Mouse (Mus musculus) intestine, postnatal 0 days (tissue): ENCODE results near the gene Hamp2. TPM values are rescaled to one million over a fixed set of nuclear protein-coding genes. Genes with fewer than 3 reads are reported as not detected.

ENCODE experiments used
- ATAC-seq: fragments of 200-750 bp; cut with Nextera tagmentation; 2 replicates; pipeline ENCODE4 v1.8.0; 2017; ENCODE audit warnings: mild to moderate bottlenecking, moderate TSS enrichment, moderate library complexity
- H3K27ac ChIP-seq: fragments of 300-500 bp; sonication (generic); 2 replicates; pipeline ENCODE4 v1.5.1; 2014; ENCODE audit warnings: mild to moderate bottlenecking, low read depth, low read length, moderate library complexity
- H3K27me3 ChIP-seq: fragments of 300-500 bp; sonication (generic); replicated peaks from 2 replicates; pipeline ENCODE4 v1.6.1; 2014; ENCODE audit warnings: low read length, mixed read lengths; ENCODE audit not compliant: control insufficient read depth, insufficient read depth
- H3K36me3 ChIP-seq: fragments of 300-500 bp; sonication (generic); 2 replicates; pipeline ENCODE4 v1.6.1; 2014; ENCODE audit warnings: mild to moderate bottlenecking, moderate library complexity; ENCODE audit not compliant: control insufficient read depth, insufficient read depth
- H3K4me1 ChIP-seq: fragments of 300-500 bp; sonication (generic); replicated peaks from 2 replicates; pipeline ENCODE4 v1.6.1; 2014; ENCODE audit warnings: antibody characterized with exemption, low read length, mixed read lengths; ENCODE audit not compliant: control insufficient read depth, insufficient read depth
- H3K4me2 ChIP-seq: fragments of 300-500 bp; sonication (generic); replicated peaks from 2 replicates; pipeline ENCODE4 v1.6.1; 2014; ENCODE audit warnings: low read depth, mild to moderate bottlenecking, moderate library complexity
- H3K4me3 ChIP-seq: fragments of 300-500 bp; sonication (generic); 2 replicates; pipeline ENCODE4 v1.5.1; 2014; ENCODE audit warnings: low read depth, low read length
- H3K9ac ChIP-seq: fragments of 300-500 bp; sonication (generic); 2 replicates; pipeline ENCODE4 v1.6.1; 2014; ENCODE audit warnings: mild to moderate bottlenecking, low read depth, low read length
- H3K9me3 ChIP-seq: fragments of 300-500 bp; sonication (generic); 2 replicates; pipeline ENCODE4 v1.6.1; 2016; ENCODE audit warnings: mixed run types; ENCODE audit not compliant: control insufficient read depth
- CTCF ChIP-seq: sonication (generic); IDR thresholded peaks from 2 replicates; pipeline ENCODE4 v1.5.1; 2016; ENCODE audit warnings: low read depth, mild to moderate bottlenecking, control low read depth, antibody characterized with exemption, moderate library complexity
- WGBS: fragments of 180-500 bp; shearing (Covaris S2); extraction: QIAGEN DNeasy Blood & Tissue Kit; methylation state at CpG from one replicate; pipeline ENCODE4 v1.1.7; 2014; 5-methylcytosine and 5-hydroxymethylcytosine counted together
- polyA plus RNA-seq: library from polyadenylated mRNA; unstranded; fragments of >200 nt; fragmentation: Nextera tagmentation; extraction: Ambion mirVana; gene quantifications from 2 replicates; pipeline ENCODE4 v1.2.1, GENCODE M21; 2015

The Hamp2 gene
- polyA plus RNA-seq, 1 experiment from 2014 or later = not detected

GRCm38 (mm10) chr7:30878950-30879349 lies 45.5 kb downstream of the Hamp2 start:
- no peaks in the 10 kb centered on the region for H3K9me3 ChIP-seq
- no peak overlapping the region for H3K4me3 ChIP-seq
- no peaks in the 10 kb centered on the region for H3K4me1 ChIP-seq
- ATAC-seq = no peak
- no peak overlapping the region for H3K27ac ChIP-seq
- H3K9ac ChIP-seq = no peak overlapping the region
- H3K27me3 ChIP-seq = no peaks in the 10 kb centered on the region
- H3K36me3 ChIP-seq = no peaks in the 10 kb centered on the region
- WGBS = 66% methylated on average over 6 of the region's 6 CpGs
- no peak overlapping the region for H3K4me2 ChIP-seq
- no peak for TF ChIP-seq CTCF

- TF ChIP-seq CTCF = peak; percentile 82
- Histone ChIP-seq H3K9ac (no peak overlapping the region), H3K36me3 (no peaks in the 10 kb centered on the region), H3K4me1 (no peaks in the 10 kb centered on the region), H3K4me3 (0 out of 2 replicates have a peak overlapping the region, but pooled peaks have one; percentile 5), H3K27ac (no peak overlapping the region), H3K4me2 (peak overlapping the region; percentile 32), H3K27me3 (no peaks in the 10 kb centered on the region), H3K9me3 (no peaks in the 10 kb centered on the region)
- WGBS = 17% methylated on average over 15 of the region's 15 CpGs
- no peak for ATAC-seq
These were observed 51.4 kb downstream of the Hamp2 start for GRCm38 (mm10) chr7:30873083-30873482.

Other genes with a start within 250 kb of the Hamp2 start
- gene 2200002J24Rik, start 225.8 kb downstream of the Hamp2 start, polyA plus RNA-seq = 4.6 and 6.0 TPM in 2 replicates
- gene Atp4a, start 212.5 kb downstream of the Hamp2 start, polyA plus RNA-seq = 0.35 and 0.80 TPM in 2 replicates
- 158 and 161 TPM in 2 replicates for gene Tmem147, start 195.1 kb downstream of the Hamp2 start, polyA plus RNA-seq
- gene Gapdhs, start 181.0 kb downstream of the Hamp2 start, polyA plus RNA-seq = not detected in 2 replicates
- gene Sbsn, start 173.2 kb downstream of the Hamp2 start, polyA plus RNA-seq = 2.7 and 2.9 TPM in 2 replicates
- 27.8 and 28.2 TPM in 2 replicates for gene Dmkn, start 160.9 kb downstream of the Hamp2 start, polyA plus RNA-seq
- gene Krtdap, start 136.8 kb downstream of the Hamp2 start, polyA plus RNA-seq = 4.1 and 4.8 TPM in 2 replicates
- gene Ffar2, start 100.9 kb downstream of the Hamp2 start, polyA plus RNA-seq = 12.5 and 12.6 TPM in 2 replicates
- 0.21 and 0.47 TPM in 2 replicates for gene Ffar3, start 68.5 kb downstream of the Hamp2 start, polyA plus RNA-seq
- 0.13 and 0.21 TPM in 2 replicates for gene Ffar1, start 63.1 kb downstream of the Hamp2 start, polyA plus RNA-seq
- 0.27 and 0.51 TPM in 2 replicates for gene Cd22, start 44.3 kb downstream of the Hamp2 start, polyA plus RNA-seq
- 0.18 and 0.31 TPM in 2 replicates for gene Mag, start 9.8 kb downstream of the Hamp2 start, polyA plus RNA-seq
- 0.43 TPM in 1 of 2 replicates, not detected in the other for gene Hamp, start 19.4 kb upstream of the Hamp2 start, polyA plus RNA-seq
- 13.3 and 15.0 TPM in 2 replicates for gene Usf2, start 32.1 kb upstream of the Hamp2 start, polyA plus RNA-seq
- 110 and 118 TPM in 2 replicates for gene Lsr, start 48.8 kb upstream of the Hamp2 start, polyA plus RNA-seq
- gene Fam187b, start 49.1 kb upstream of the Hamp2 start, polyA plus RNA-seq = 10.4 and 12.0 TPM in 2 replicates
- gene Fxyd5, start 117.8 kb upstream of the Hamp2 start, polyA plus RNA-seq = 18.2 and 19.3 TPM in 2 replicates
- 15.2 and 16.2 TPM in 2 replicates for gene Fxyd7, start 126.8 kb upstream of the Hamp2 start, polyA plus RNA-seq
- gene Fxyd1, start 132.5 kb upstream of the Hamp2 start, polyA plus RNA-seq = 78.9 and 83.1 TPM in 2 replicates
- 0.70 and 0.78 TPM in 2 replicates for gene Lgi4, start 134.7 kb upstream of the Hamp2 start, polyA plus RNA-seq
- 40.4 and 48.0 TPM in 2 replicates for gene Fxyd3, start 152.0 kb upstream of the Hamp2 start, polyA plus RNA-seq
- gene Hpn, start 190.6 kb upstream of the Hamp2 start, polyA plus RNA-seq = 21.2 and 28.3 TPM in 2 replicates
- gene Scn1b, start 202.3 kb upstream of the Hamp2 start, polyA plus RNA-seq = 2.7 and 3.3 TPM in 2 replicates
- 10.3 and 12.4 TPM in 2 replicates for gene Gramd1a, start 231.2 kb upstream of the Hamp2 start, polyA plus RNA-seq